Mouse (Mus musculus): ENCODE data around the gene Pdzd8. TPM values are rescaled to one million over a fixed set of nuclear protein-coding genes. Genes with fewer than 3 reads are reported as not detected.

Gene Pdzd8
- polyA plus RNA-seq (2014; fragmentation: Illumina TruSeq; extraction: RNeasy Lipid Tissue Mini Kit (QIAGEN cat#74804); ENCODE audit: low read depth, low replicate concordance) = 25.0 TPM

DNA sequence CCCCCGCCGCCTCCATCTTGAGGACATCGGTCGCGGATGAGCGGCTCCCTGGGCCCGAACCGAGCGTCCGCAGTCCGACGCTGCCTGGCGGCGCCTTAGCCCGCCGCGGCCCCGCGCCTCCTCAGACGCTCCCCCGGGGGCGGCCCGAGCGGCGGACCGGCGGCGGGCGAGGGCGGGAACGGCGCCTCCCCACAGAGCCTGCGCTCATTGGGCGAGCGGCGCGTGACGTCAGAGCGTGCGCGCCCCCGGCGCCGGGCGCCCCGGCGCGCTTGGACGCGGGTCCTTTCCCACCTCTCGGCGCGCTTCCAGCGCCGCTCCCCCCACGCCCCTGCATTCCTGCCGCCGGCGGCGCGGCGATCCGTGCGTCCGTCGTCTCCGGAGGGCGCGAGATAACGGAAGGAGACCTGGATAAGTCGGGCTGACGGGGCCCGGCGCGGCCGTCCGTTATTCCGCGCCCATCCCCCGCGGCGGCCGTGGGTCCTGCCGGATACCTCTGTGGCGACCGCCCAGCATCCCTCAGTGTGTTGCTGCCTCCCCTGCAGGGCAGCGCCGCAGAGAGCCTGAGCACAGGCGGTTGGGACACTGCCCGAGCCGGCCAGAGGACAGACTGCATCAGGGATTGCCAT, at the start of gene Pdzd8:
Pdzd8 (minus strand) TSS at position 123 of the 626 bp plus-strand sequence.

DNA sequence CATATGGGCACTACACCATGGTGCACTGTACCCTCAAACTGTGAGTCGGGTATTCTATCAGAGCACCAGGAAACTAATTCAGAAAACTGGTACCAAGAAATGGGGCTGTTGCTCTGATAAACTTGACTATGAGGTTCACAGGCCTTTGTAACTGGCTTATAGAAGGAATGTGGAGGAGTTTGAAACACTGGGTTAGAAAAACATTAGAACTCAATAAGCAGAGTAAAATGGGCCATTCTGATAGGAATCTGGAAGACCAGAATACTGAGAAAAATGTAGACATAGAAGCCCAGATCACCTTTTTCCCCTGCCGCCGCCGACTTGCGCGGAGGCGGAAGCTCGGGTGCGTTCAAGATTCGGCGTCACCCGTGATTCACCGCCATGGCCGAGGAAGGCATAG, 23.6 kb downstream of the Pdzd8 start, which contains the start of gene Rps12-ps3:
Rps12-ps3 (plus strand) TSS at position 301 of the 400 bp plus-strand sequence.

DNA sequence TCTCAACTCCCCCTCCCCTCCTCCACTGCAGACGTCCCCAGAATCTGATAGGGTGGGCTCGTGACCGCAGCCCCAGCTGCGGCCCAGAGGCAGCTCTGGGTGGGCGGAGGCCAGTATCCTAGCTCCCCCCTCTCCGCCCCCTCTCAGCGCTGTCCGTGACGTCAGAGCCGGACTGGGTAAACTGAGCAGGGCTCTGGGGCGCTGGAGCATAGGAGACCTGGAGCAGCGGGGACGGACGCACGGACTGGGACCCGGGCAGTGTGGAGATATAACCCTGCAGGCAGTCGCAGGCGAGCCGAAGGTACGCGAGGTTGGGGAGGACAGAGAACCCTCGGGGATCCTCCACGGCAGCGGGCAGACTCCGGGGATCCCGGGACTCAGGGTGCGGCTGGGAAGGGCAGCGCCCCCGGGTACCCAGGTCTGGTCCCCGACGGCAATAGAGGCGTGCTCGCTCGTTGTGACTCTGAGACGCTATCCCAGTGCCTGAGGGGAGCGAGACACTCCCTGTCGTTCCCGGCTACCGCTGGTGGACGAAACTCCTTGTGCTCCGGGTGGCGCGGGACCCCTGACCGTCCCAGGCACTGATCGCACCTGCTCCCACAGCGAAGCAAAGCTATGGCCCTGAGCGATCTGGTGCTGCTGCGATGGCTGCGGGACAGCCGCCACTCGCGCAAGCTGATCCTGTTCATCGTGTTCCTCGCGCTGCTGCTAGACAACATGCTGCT, 84.7 kb downstream of the Pdzd8 start, which contains the start of gene Slc18a2:
Slc18a2 (plus strand) TSS at position 179 of the 725 bp plus-strand sequence.

Other genes with a start within 250 kb of the Pdzd8 start
- not detected for gene Vax1, start 175.7 kb downstream of the Pdzd8 start, polyA plus RNA-seq (2014; fragmentation: Illumina TruSeq; extraction: RNeasy Lipid Tissue Mini Kit (QIAGEN cat#74804); ENCODE audit: low read depth, low replicate concordance)
- not detected for gene Kcnk18, start 126.6 kb downstream of the Pdzd8 start, polyA plus RNA-seq (2014; fragmentation: Illumina TruSeq; extraction: RNeasy Lipid Tissue Mini Kit (QIAGEN cat#74804); ENCODE audit: low read depth, low replicate concordance)
- gene Slc18a2, start 84.9 kb downstream of the Pdzd8 start, polyA plus RNA-seq (2014; fragmentation: Illumina TruSeq; extraction: RNeasy Lipid Tissue Mini Kit (QIAGEN cat#74804); ENCODE audit: low read depth, low replicate concordance) = 0.29 TPM
- not detected for gene Rps12-ps3, start 23.5 kb downstream of the Pdzd8 start, polyA plus RNA-seq (2014; fragmentation: Illumina TruSeq; extraction: RNeasy Lipid Tissue Mini Kit (QIAGEN cat#74804); ENCODE audit: low read depth, low replicate concordance)
- not detected for gene Emx2, start 112.6 kb upstream of the Pdzd8 start, polyA plus RNA-seq (2014; fragmentation: Illumina TruSeq; extraction: RNeasy Lipid Tissue Mini Kit (QIAGEN cat#74804); ENCODE audit: low read depth, low replicate concordance)

Data from liver, adult 10 weeks (tissue).